Mouse (Mus musculus): ENCODE measurements at regions not wholly inside any gene's neighbourhood (a gene's known extent, or its start where the extent isn't known, plus 50 kb on each side); places are given as distances from the start of the nearest gene placed in this dataset.

GRCm38 (mm10) chr17:81256106-81256505 is 185.5 kb upstream of the Gm11096 start:
- no peak for TF ChIP-seq POLR2A (IDR thresholded peaks at IDR 0.05; ENCODE audit: borderline replicate concordance, low read depth, low read length)
- no peak for TF ChIP-seq CTCF (IDR thresholded peaks at IDR 0.05; ENCODE audit: low read depth, low read length)

Measured in bone marrow macrophage, adult 2 months (primary cell).